Mouse (Mus musculus) olfactory bulb, adult 2 months (tissue): ENCODE results near the gene Ripor3.

Source experiments
- CTCF ChIP-seq: fragments of 200-500 bp; IDR thresholded peaks from 2 replicates; pipeline ENCODE4 v1.5.1; 2012; ENCODE audit warnings: low read depth, mild to moderate bottlenecking, low read length, moderate library complexity; ENCODE audit not compliant: insufficient read depth
- POLR2A ChIP-seq: fragments of 200-500 bp; IDR thresholded peaks from 2 replicates; pipeline ENCODE4 v1.6.1; 2012; ENCODE audit warnings: mild to moderate bottlenecking, low read depth, low read length, moderate library complexity; ENCODE audit not compliant: insufficient read depth

- TF ChIP-seq CTCF: no peak
- no peak for TF ChIP-seq POLR2A
These were observed 18.0 kb upstream of the Ripor3 start for GRCm38 (mm10) chr2:168028376-168028775.
